Comparison of ENCODE assay signal across 8 mouse cellular contexts in genomic region chr5:122799379-122800344, GRCm38 (mm10). TPM values are rescaled to one million over a fixed set of nuclear protein-coding genes. Genes with fewer than 3 reads are reported as not detected.
DNase-seq lines count a peak whose midpoint lies in the region; ATAC-seq and TF ChIP-seq lines count a peak whose summit lies in the region.

No protein-coding gene starts in this region.

- no peaks in the 10 kb centered on the region for H3K27me3 ChIP-seq in intestine, embryonic 15.5 days (replicated peaks)
- H3K27me3 ChIP-seq in neural tube, embryonic 14.5 days (ENCODE audit: control insufficient read depth, insufficient read depth, low read length): no peaks in the 10 kb centered on the region

- H3K27ac ChIP-seq in gastrocnemius, adult 2 months: peak overlapping the region; percentile 46
- H3K27ac ChIP-seq in intestine, embryonic 15.5 days: peak overlapping the region; percentile 15
- peak overlapping the region; percentile 12; the same call in 1 of the 2 replicates for H3K27ac ChIP-seq in neural tube, embryonic 14.5 days (ENCODE audit: low read depth, low read length)

- H3K4me3 ChIP-seq in gastrocnemius, adult 2 months: peak overlapping the region; percentile 2; the same call in 1 of the 2 replicates
- H3K4me3 ChIP-seq in lung, adult 2 months (replicated peaks; ENCODE audit: extremely low read depth, low read depth, low read length): no peak overlapping the region
- H3K4me3 ChIP-seq in intestine, embryonic 15.5 days (replicated peaks): no peak overlapping the region
- H3K4me3 ChIP-seq in neural tube, embryonic 14.5 days (ENCODE audit: low read depth, low read length): no peak overlapping the region

- peak; percentile 72 for DNase-seq in gastrocnemius, adult 2 months
- DNase-seq in gastrocnemius, postnatal 14 days: no peak
- peak; percentile 37 to 48 for DNase-seq in lung, adult 18-20 months
- no peak for DNase-seq in lung, adult 2 months
- no peak for DNase-seq in B cell, adult 2 months
- DNase-seq in frontal cortex, postnatal 36 days (ENCODE audit: low spot score in 2 of 2): no peak

- intact Hi-C loops in gastrocnemius, adult 2 months (cut with DNase I): no loop called here
- intact Hi-C loops in gastrocnemius, postnatal 14 days (cut with DNase I; ENCODE audit: low total_unique reads): no loop called here

- TF ChIP-seq POLR2A in lung, adult 2 months (IDR thresholded peaks at IDR 0.05; ENCODE audit: borderline replicate concordance, extremely low read depth, low read depth, low read length): no peak

- H3K4me2 ChIP-seq in intestine, embryonic 15.5 days (replicated peaks): no peak overlapping the region
- no peak overlapping the region for H3K4me2 ChIP-seq in neural tube, embryonic 14.5 days (ENCODE audit: low read depth, low read length)

- peaks cover 56% of the 10 kb centered on the region for H3K36me3 ChIP-seq in intestine, embryonic 15.5 days
- peaks cover 61% of the 10 kb centered on the region for H3K36me3 ChIP-seq in neural tube, embryonic 14.5 days (ENCODE audit: control insufficient read depth, insufficient read depth, low read length)

- H3K9ac ChIP-seq in intestine, embryonic 15.5 days: no peak overlapping the region
- no peak overlapping the region for H3K9ac ChIP-seq in neural tube, embryonic 14.5 days (replicated peaks; ENCODE audit: low read depth, low read length)

- no peaks in the 10 kb centered on the region for H3K9me3 ChIP-seq in intestine, embryonic 15.5 days
- no peaks in the 10 kb centered on the region for H3K9me3 ChIP-seq in neural tube, embryonic 14.5 days (ENCODE audit: control insufficient read depth, low read length)

- H3K4me1 ChIP-seq in lung, adult 2 months (ENCODE audit: control insufficient read depth, insufficient read depth, low read length): peaks cover 3% of the 10 kb centered on the region
- peaks cover 14% of the 10 kb centered on the region for H3K4me1 ChIP-seq in intestine, embryonic 15.5 days (replicated peaks)
- H3K4me1 ChIP-seq in neural tube, embryonic 14.5 days (ENCODE audit: control insufficient read depth, insufficient read depth, low read length): peaks cover 11% of the 10 kb centered on the region; the same call in 1 of the 2 replicates

- WGBS in lung, adult 2 months: 68% methylated on average over 17 of the region's 17 CpGs
- 82% methylated on average over 17 of the region's 17 CpGs for WGBS in intestine, embryonic 15.5 days
- 64% methylated on average over 17 of the region's 17 CpGs for WGBS in neural tube, embryonic 14.5 days

- ATAC-seq in intestine, embryonic 15.5 days: no peak
- ATAC-seq in neural tube, embryonic 14.5 days (ENCODE audit: low read depth): peak; percentile 34; the same call in 1 of the 2 replicates

- no peak for TF ChIP-seq CTCF in gastrocnemius, adult 2 months (IDR thresholded peaks at IDR 0.05)
- TF ChIP-seq CTCF in lung, adult 2 months (IDR thresholded peaks at IDR 0.05; ENCODE audit: insufficient read depth, low read length): no peak

RNA-seq across cellular contexts. Expression of gene Camkk2, which starts 20.5 kb away (rescaled TPM):
- total RNA-seq in gastrocnemius, adult 2 months (2021): 1 to 10 TPM; 3.6 to 5.2 TPM
- 1 to 10 TPM; 8.6 to 8.8 TPM for total RNA-seq in gastrocnemius, postnatal 14 days (2021)
- polyA plus RNA-seq in lung, adult 2 months (2012; rRNA removed): 33.3 and 35.6 TPM in 2 replicates
- polyA plus RNA-seq in intestine, embryonic 15.5 days (2015; fragmentation: Nextera tagmentation; extraction: Ambion mirVana): 20.5 and 23.8 TPM in 2 replicates
- polyA plus RNA-seq in neural tube, embryonic 14.5 days (2014; fragmentation: Nextera tagmentation; extraction: Ambion mirVana): 61.8 and 62.7 TPM in 2 replicates

RNA-seq across cellular contexts. Expression of gene Anapc5, which starts 21.5 kb away (rescaled TPM):
- 100 to 1,000 TPM; 366 to 502 TPM for total RNA-seq in gastrocnemius, adult 2 months (2021)
- 100 to 1,000 TPM; 140 to 150 TPM for total RNA-seq in gastrocnemius, postnatal 14 days (2021)
- polyA plus RNA-seq in lung, adult 2 months (2012; rRNA removed): 207 and 274 TPM in 2 replicates
- polyA plus RNA-seq in intestine, embryonic 15.5 days (2015; fragmentation: Nextera tagmentation; extraction: Ambion mirVana): 362 and 376 TPM in 2 replicates
- polyA plus RNA-seq in neural tube, embryonic 14.5 days (2014; fragmentation: Nextera tagmentation; extraction: Ambion mirVana): 488 and 511 TPM in 2 replicates

RNA-seq across cellular contexts. Expression of gene Rnf34, which starts 50.2 kb away (rescaled TPM):
- total RNA-seq in gastrocnemius, adult 2 months (2021): 10 to 100 TPM; 20.0 to 21.4 TPM
- 10 to 100 TPM; 14.9 to 17.6 TPM for total RNA-seq in gastrocnemius, postnatal 14 days (2021)
- polyA plus RNA-seq in lung, adult 2 months (2012; rRNA removed): 7.8 and 9.6 TPM in 2 replicates
- 25.9 and 30.7 TPM in 2 replicates for polyA plus RNA-seq in intestine, embryonic 15.5 days (2015; fragmentation: Nextera tagmentation; extraction: Ambion mirVana)
- 51.3 and 53.0 TPM in 2 replicates for polyA plus RNA-seq in neural tube, embryonic 14.5 days (2014; fragmentation: Nextera tagmentation; extraction: Ambion mirVana)

Comparison
In these comparisons a context has a peak if more than half of its experiments do, and no peak if none do; other contexts are left out.
1. DNase-seq: peak in gastrocnemius, adult 2 months (single experiment) and lung, adult 18-20 months (2 of 2); none in gastrocnemius, postnatal 14 days (single experiment), lung, adult 2 months (single experiment), B cell, adult 2 months (0 of 2) and frontal cortex, postnatal 36 days (0 of 2).
2. Peak in every context shown above with its lines, with median percentiles within 50 percentile points of each other: H3K27ac ChIP-seq.